Mouse (Mus musculus) macrophage (primary cell): ENCODE results near the gene Pak1. TPM values are rescaled to one million over a fixed set of nuclear protein-coding genes. Genes with fewer than 3 reads are reported as not detected.

Experiments
- H3K27ac ChIP-seq: fragments of 350-480 bp; formaldehyde crosslinking; 2 replicates; pipeline ENCODE4 v1.9.0; 2021
- H3K36me3 ChIP-seq: fragments of 350-480 bp; formaldehyde crosslinking; 2 replicates; pipeline ENCODE4 v1.9.0; 2021; ENCODE audit errors: inconsistent target
- H3K4me3 ChIP-seq: fragments of 350-480 bp; formaldehyde crosslinking; 2 replicates; pipeline ENCODE4 v1.9.0; 2021; ENCODE audit errors: inconsistent target
- H3K79me2 ChIP-seq: fragments of 350-480 bp; formaldehyde crosslinking; 2 replicates; pipeline ENCODE4 v1.9.0; 2021; ENCODE audit errors: inconsistent target
- WGBS: methylation state at CpG from one replicate; pipeline ENCODE4 v1.1.7; 2026; ENCODE audit warnings: inconsistent platforms; ENCODE audit not compliant: missing documents; 5-methylcytosine and 5-hydroxymethylcytosine counted together
- polyA plus RNA-seq: library from polyadenylated mRNA; stranded (reverse); fragments of 250-400 nt; gene quantifications from 3 replicates; pipeline ENCODE4 v1.2.4, GENCODE M21; 2018; ENCODE audit warnings: inconsistent platforms

Pak1 gene
- polyA plus RNA-seq, 1 experiment from 2014 or later, result 32.8 TPM

- WGBS, result 96% methylated on average over 2 of the region's 2 CpGs
- Histone ChIP-seq H3K36me3 (no peaks in the 10 kb centered on the region), H3K79me2 (no peaks in the 10 kb centered on the region), H3K27ac (no peak overlapping the region), H3K4me3 (no peak overlapping the region)
Observed at GRCm38 (mm10) chr7:97803116-97803515, 14.8 kb downstream of the Pak1 start.

- no peaks in the 10 kb centered on the region for H3K79me2 ChIP-seq
- no peak overlapping the region for H3K4me3 ChIP-seq
- WGBS, result 95% methylated on average over 2 of the region's 2 CpGs
- H3K36me3 ChIP-seq, result no peaks in the 10 kb centered on the region
- no peak overlapping the region for H3K27ac ChIP-seq
Observed at GRCm38 (mm10) chr7:97804245-97805066, 16.1 kb downstream of the Pak1 start.

- no peaks in the 10 kb centered on the region for H3K79me2 ChIP-seq
- H3K4me3 ChIP-seq, result no peak overlapping the region
- 96% methylated on average over 3 of the region's 3 CpGs for WGBS
- H3K27ac ChIP-seq, result no peak overlapping the region
- H3K36me3 ChIP-seq, result no peaks in the 10 kb centered on the region
Observed at GRCm38 (mm10) chr7:97805067-97805365, 16.7 kb downstream of the Pak1 start.

GRCm38 (mm10) chr7:97809307-97809706, 21.0 kb downstream of the Pak1 start:
- no peaks in the 10 kb centered on the region for H3K79me2 ChIP-seq
- no peak overlapping the region for H3K27ac ChIP-seq
- no peaks in the 10 kb centered on the region for H3K36me3 ChIP-seq
- WGBS, result 58% methylated on average over 5 of the region's 5 CpGs
- no peak overlapping the region for H3K4me3 ChIP-seq

- no peaks in the 10 kb centered on the region for H3K36me3 ChIP-seq
- WGBS, result 36% methylated on average over 2 of the region's 2 CpGs
- H3K27ac ChIP-seq, result no peak overlapping the region
- no peaks in the 10 kb centered on the region for H3K79me2 ChIP-seq
- no peak overlapping the region for H3K4me3 ChIP-seq
Observed at GRCm38 (mm10) chr7:97821875-97822274, 33.5 kb downstream of the Pak1 start.

- WGBS, result 93% methylated on average over 2 of the region's 2 CpGs
- Histone ChIP-seq H3K27ac (no peak overlapping the region), H3K36me3 (no peaks in the 10 kb centered on the region), H3K4me3 (no peak overlapping the region), H3K79me2 (no peaks in the 10 kb centered on the region)
Observed at GRCm38 (mm10) chr7:97829091-97829490, 40.8 kb downstream of the Pak1 start.

- Histone ChIP-seq H3K27ac (no peak overlapping the region), H3K79me2 (no peaks in the 10 kb centered on the region), H3K36me3 (no peaks in the 10 kb centered on the region), H3K4me3 (no peak overlapping the region)
- WGBS, result 64% methylated on average over 3 of the region's 3 CpGs
Observed at GRCm38 (mm10) chr7:97830739-97831138, 42.4 kb downstream of the Pak1 start.

- Histone ChIP-seq H3K4me3 (no peak overlapping the region), H3K27ac (no peak overlapping the region), H3K79me2 (no peaks in the 10 kb centered on the region), H3K36me3 (no peaks in the 10 kb centered on the region)
- 95% methylated on average over 2 of the region's 2 CpGs for WGBS
Observed at GRCm38 (mm10) chr7:97832987-97833386, 44.6 kb downstream of the Pak1 start.

GRCm38 (mm10) chr7:97838574-97838973, 50.2 kb downstream of the Pak1 start:
- Histone ChIP-seq H3K36me3 (no peaks in the 10 kb centered on the region), H3K27ac (no peak overlapping the region)

GRCm38 (mm10) chr7:97841311-97841710, 53.0 kb downstream of the Pak1 start:
- Histone ChIP-seq H3K27ac (no peak overlapping the region), H3K36me3 (no peaks in the 10 kb centered on the region), H3K4me3 (no peak overlapping the region), H3K79me2 (peaks cover 30% of the 10 kb centered on the region)
- WGBS, result 68% methylated on average over 5 of the region's 5 CpGs

More at GRCm38 (mm10) chr7:97838574-97838973, 50.2 kb downstream of the Pak1 start:
- no peak overlapping the region for H3K4me3 ChIP-seq
- peaks cover 2% of the 10 kb centered on the region; the same call in 1 of the 2 replicates for H3K79me2 ChIP-seq

GRCm38 (mm10) chr7:97842332-97842731, 54.0 kb downstream of the Pak1 start:
- Histone ChIP-seq H3K36me3 (no peaks in the 10 kb centered on the region), H3K4me3 (no peak overlapping the region), H3K79me2 (peaks cover 37% of the 10 kb centered on the region), H3K27ac (no peak overlapping the region)
- 77% methylated on average over 2 of the region's 2 CpGs for WGBS

GRCm38 (mm10) chr7:97842806-97843570, 54.6 kb downstream of the Pak1 start:
- Histone ChIP-seq H3K27ac (peak overlapping the region; percentile 52), H3K79me2 (peaks cover 44% of the 10 kb centered on the region), H3K36me3 (no peaks in the 10 kb centered on the region), H3K4me3 (peak overlapping the region; percentile 56)
- WGBS, result 3% methylated on average over 21 of the region's 22 CpGs

GRCm38 (mm10) chr7:97844419-97844818, 56.1 kb downstream of the Pak1 start:
- Histone ChIP-seq H3K27ac (no peak overlapping the region), H3K4me3 (no peak overlapping the region), H3K79me2 (peaks cover 44% of the 10 kb centered on the region), H3K36me3 (no peaks in the 10 kb centered on the region)
- WGBS, result 79% methylated on average over 3 of the region's 3 CpGs

GRCm38 (mm10) chr7:97845546-97845945, 57.2 kb downstream of the Pak1 start:
- H3K79me2 ChIP-seq, result peaks cover 44% of the 10 kb centered on the region
- no peaks in the 10 kb centered on the region for H3K36me3 ChIP-seq
- no peak overlapping the region for H3K27ac ChIP-seq
- 88% methylated on average over 2 of the region's 2 CpGs for WGBS
- H3K4me3 ChIP-seq, result no peak overlapping the region

- Histone ChIP-seq H3K4me3 (no peak overlapping the region), H3K79me2 (peaks cover 44% of the 10 kb centered on the region), H3K27ac (no peak overlapping the region), H3K36me3 (no peaks in the 10 kb centered on the region)
Observed at GRCm38 (mm10) chr7:97846539-97846938, 58.2 kb downstream of the Pak1 start.
